Mouse (Mus musculus): ENCODE results near the gene Ppp5c. TPM values are rescaled to one million over a fixed set of nuclear protein-coding genes. Genes with fewer than 3 reads are reported as not detected.

Ppp5c gene
- total and polyA plus RNA-seq, 3 experiments, result 94.2 to 249 (median 178) TPM

DNA sequence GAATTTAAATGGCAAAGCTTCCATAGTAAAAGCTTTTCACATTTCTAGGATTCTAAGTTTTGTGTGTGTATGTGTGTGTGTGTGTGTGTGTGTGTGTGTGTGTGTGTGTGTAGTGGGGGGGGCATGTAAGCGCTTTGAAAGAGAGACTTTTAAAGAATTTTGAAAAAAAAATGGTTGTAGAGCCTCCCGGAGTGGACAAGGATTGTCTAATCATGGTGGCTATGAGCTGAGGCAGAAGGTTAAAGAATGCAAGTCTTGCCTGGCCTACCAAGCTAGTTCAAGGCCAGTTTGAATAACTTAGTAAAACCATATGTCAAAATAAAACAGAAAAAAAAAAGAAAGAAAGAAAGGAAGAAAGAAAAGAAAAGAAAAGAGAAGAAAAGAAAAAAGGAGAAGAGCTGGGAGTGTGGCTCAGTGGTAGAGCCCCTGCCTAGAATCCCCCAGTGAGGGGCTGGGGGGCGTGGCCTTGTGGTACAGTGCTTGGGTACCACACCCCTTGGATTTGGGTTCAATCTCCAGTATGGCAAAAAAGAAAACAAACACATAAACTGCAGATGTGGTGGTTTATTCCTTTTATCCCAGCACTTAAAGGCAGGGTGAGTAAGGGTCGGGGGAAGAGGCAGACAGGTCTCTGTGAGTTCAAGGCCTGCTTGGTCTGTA, 27.7 kb upstream of the Ppp5c start:
- Histone ChIP-seq H3K4me3 (ENCODE audit: control insufficient read depth in 1 of 2, insufficient read depth in 1 of 2, low read depth in 2 of 2, low read length in 2 of 2) (peak overlapping the region; percentile 20 to 70; a peak in 3 of 4 replicates), H3K27me3 (ENCODE audit: control insufficient read depth in 1 of 2, insufficient read depth in 2 of 2, low read length in 2 of 2) (no peaks in the 10 kb centered on the region), H3K9ac (ENCODE audit: control insufficient read depth, low read depth, low read length, poor library complexity, severe bottlenecking) (peak overlapping the region; percentile 11; the same call in 1 of the 2 replicates), H3K36me3 (ENCODE audit: control insufficient read depth in 1 of 2, insufficient read depth in 2 of 2, low read length in 2 of 2) (peaks cover 0 to 24% of the 10 kb centered on the region in 2 experiments; a peak in 3 of 4 replicates), H3K79me2 (ENCODE audit: control insufficient read depth, insufficient read depth, low read length, poor library complexity) (peaks cover 9% of the 10 kb centered on the region; the same call in 1 of the 2 replicates), H3K27ac (ENCODE audit: control insufficient read depth, low read depth, low read length) (no peak overlapping the region), H3K9me3 (replicated peaks; ENCODE audit: insufficient read depth, low read length) (no peaks in the 10 kb centered on the region), H3K4me1 (ENCODE audit: control insufficient read depth in 1 of 2, insufficient read depth in 2 of 2, low read length in 2 of 2) (peaks cover 8 to 28% of the 10 kb centered on the region in 2 experiments)
- no peak for DNase-seq (ENCODE audit: low read depth, low spot score)
- TF ChIP-seq MXI1 (IDR thresholded peaks at IDR 0.05; ENCODE audit: low read depth, low read length) (no peak), POLR2AphosphoS5 (IDR thresholded peaks at IDR 0.05; ENCODE audit: borderline replicate concordance, low read depth, low read length) (no peak), POLR2A (IDR thresholded peaks at IDR 0.05; ENCODE audit: control insufficient read depth in 1 of 2, insufficient read depth in 1 of 2, low read depth in 1 of 2, low read length in 2 of 2, poor library complexity in 1 of 2) (no peak), POLR2AphosphoS2 (IDR thresholded peaks at IDR 0.05; ENCODE audit: low read length) (no peak), RAD21 (IDR thresholded peaks at IDR 0.05; ENCODE audit: low read depth, low read length) (no peak), ELF1 (IDR thresholded peaks at IDR 0.05; ENCODE audit: low read depth, low read length) (no peak), KAT2A (conservative IDR thresholded peaks at IDR 0.05; ENCODE audit: low read depth, low read length) (no peak), ETS1 (IDR thresholded peaks at IDR 0.05; ENCODE audit: low read depth, low read length) (no peak), GATA1 (IDR thresholded peaks at IDR 0.05; ENCODE audit: low read depth, low read length) (no peak)

DNA sequence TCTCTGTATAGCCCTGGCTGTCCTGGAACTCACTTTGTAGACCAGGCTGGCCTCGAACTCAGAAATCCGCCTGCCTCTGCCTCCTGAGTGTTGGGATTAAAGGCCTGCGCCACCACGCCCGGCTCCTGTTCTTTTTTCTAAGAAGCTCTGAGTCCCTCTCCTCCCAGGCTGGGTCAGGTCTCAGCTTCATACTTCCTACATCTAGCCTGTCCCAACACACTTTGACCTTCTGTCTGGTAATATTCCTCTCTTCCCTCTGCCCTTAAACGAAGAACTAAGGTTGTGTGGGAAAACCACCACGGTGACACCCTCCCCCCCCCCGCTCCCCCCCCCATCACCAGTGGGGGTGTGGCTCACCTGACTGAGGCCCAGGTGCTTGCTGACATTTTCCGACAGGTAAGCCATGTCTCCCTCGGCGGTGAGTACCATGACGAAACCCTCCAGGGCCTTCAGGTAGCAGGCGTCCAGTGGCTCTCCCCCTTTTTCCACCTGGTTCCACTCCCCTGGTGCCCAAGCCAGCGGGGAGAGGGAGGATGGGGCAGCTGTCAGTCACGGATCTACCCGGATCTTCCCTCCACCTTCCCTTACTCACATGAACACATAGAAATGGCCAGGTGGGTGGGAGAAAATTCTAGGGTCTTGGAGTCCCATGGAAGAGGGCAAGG, 26.7 kb upstream of the Ppp5c start:
- H3K27ac ChIP-seq (ENCODE audit: control insufficient read depth, low read depth, low read length), result no peak overlapping the region
- H3K27me3 ChIP-seq (ENCODE audit: control insufficient read depth in 1 of 2, insufficient read depth in 2 of 2, low read length in 2 of 2), result no peaks in the 10 kb centered on the region
- TF ChIP-seq ZKSCAN1 (IDR thresholded peaks at IDR 0.05; ENCODE audit: low read depth, low read length) (no peak), NELFE (IDR thresholded peaks at IDR 0.05; ENCODE audit: low read depth, low read length) (no peak)
- H3K9me3 ChIP-seq (replicated peaks; ENCODE audit: insufficient read depth, low read length), result no peaks in the 10 kb centered on the region
- no peak overlapping the region for H3K4me3 ChIP-seq (ENCODE audit: control insufficient read depth in 1 of 2, insufficient read depth in 1 of 2, low read depth in 2 of 2, low read length in 2 of 2)
- no peak overlapping the region for H3K9ac ChIP-seq (ENCODE audit: control insufficient read depth, low read depth, low read length, poor library complexity, severe bottlenecking)
- peaks cover 8 to 23% of the 10 kb centered on the region in 2 experiments for H3K4me1 ChIP-seq (ENCODE audit: control insufficient read depth in 1 of 2, insufficient read depth in 2 of 2, low read length in 2 of 2)
- H3K36me3 ChIP-seq (ENCODE audit: control insufficient read depth in 1 of 2, insufficient read depth in 2 of 2, low read length in 2 of 2), result peaks cover 0 to 21% of the 10 kb centered on the region in 2 experiments; a peak in 3 of 4 replicates
- peaks cover 6% of the 10 kb centered on the region; the same call in 1 of the 2 replicates for H3K79me2 ChIP-seq (ENCODE audit: control insufficient read depth, insufficient read depth, low read length, poor library complexity)
- no peak for DNase-seq (ENCODE audit: low read depth, low spot score)

DNA sequence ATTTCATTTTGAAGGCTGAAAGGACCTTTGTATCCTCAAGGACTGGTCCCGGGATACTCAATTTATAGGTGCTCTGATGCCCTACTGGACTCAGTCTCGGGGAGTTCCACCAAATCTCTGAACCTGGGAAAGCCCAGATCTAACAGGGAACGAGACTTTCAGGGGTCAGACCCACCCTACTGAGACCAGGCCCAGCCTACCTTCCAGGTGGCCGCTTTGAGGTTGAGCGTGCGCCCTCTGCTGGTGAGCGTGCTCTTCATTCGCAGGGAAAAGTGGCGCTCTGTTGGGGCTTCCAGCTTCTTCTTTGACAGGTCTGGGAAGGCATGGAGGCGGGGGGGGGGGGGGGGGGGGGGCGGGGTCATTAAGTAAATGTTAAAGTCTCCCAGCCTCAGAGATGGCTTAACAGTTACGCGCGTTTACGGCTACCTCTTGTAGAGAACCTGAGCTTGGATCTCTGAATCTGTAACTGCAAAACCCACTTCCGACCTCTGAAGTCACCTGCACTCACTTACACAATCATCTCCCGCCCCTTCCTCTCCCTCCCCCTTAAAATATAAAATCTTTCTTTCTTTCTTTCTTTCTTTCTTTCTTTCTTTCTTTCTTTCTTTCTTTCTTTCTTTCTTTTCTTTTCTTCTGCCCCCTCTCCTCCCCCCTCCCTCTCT, 23.3 kb upstream of the Ppp5c start:
- Histone ChIP-seq H3K4me1 (ENCODE audit: control insufficient read depth in 1 of 2, insufficient read depth in 2 of 2, low read length in 2 of 2) (peaks cover 0 to 4% of the 10 kb centered on the region in 2 experiments; a peak in 2 of 4 replicates), H3K36me3 (ENCODE audit: control insufficient read depth in 1 of 2, insufficient read depth in 2 of 2, low read length in 2 of 2) (peaks cover 3 to 4% of the 10 kb centered on the region in 2 experiments; a peak in 3 of 4 replicates), H3K9me3 (replicated peaks; ENCODE audit: insufficient read depth, low read length) (no peaks in the 10 kb centered on the region), H3K27ac (ENCODE audit: control insufficient read depth, low read depth, low read length) (no peak overlapping the region), H3K79me2 (ENCODE audit: control insufficient read depth, insufficient read depth, low read length, poor library complexity) (peaks cover 2% of the 10 kb centered on the region; the same call in 1 of the 2 replicates), H3K9ac (ENCODE audit: control insufficient read depth, low read depth, low read length, poor library complexity, severe bottlenecking) (no peak overlapping the region), H3K4me3 (ENCODE audit: control insufficient read depth in 1 of 2, insufficient read depth in 1 of 2, low read depth in 2 of 2, low read length in 2 of 2) (no peak overlapping the region), H3K27me3 (ENCODE audit: control insufficient read depth in 1 of 2, insufficient read depth in 2 of 2, low read length in 2 of 2) (no peaks in the 10 kb centered on the region)
- TF ChIP-seq UBTF (IDR thresholded peaks at IDR 0.05; ENCODE audit: borderline replicate concordance, insufficient read depth, low read depth, low read length) (no peak), CTCF (IDR thresholded peaks at IDR 0.05 in 2 of 3, conservative IDR thresholded peaks at IDR 0.05 in 1 of 3; ENCODE audit: control insufficient read depth in 1 of 3, insufficient read depth in 1 of 3, low read depth in 2 of 3, low read length in 3 of 3, poor library complexity in 1 of 3, severe bottlenecking in 1 of 3) (peak; percentile 51 to 91 (median 64)), SMC3 (IDR thresholded peaks at IDR 0.05; ENCODE audit: low read depth, low read length) (peak; percentile 44), POLR2AphosphoS2 (IDR thresholded peaks at IDR 0.05; ENCODE audit: low read length) (no peak), RAD21 (IDR thresholded peaks at IDR 0.05; ENCODE audit: low read depth, low read length) (peak; percentile 1; the same call in 1 of the 2 replicates), HCFC1 (IDR thresholded peaks at IDR 0.05; ENCODE audit: low read depth, low read length) (no peak)
- peak; percentile 64 for DNase-seq (ENCODE audit: low read depth, low spot score)
